Mouse (Mus musculus) layer of hippocampus, postnatal 36 days (tissue): Measurements from ENCODE around the gene Klhdc3. TPM values are rescaled to one million over a fixed set of nuclear protein-coding genes. Genes with fewer than 3 reads are reported as not detected.

Experiments
- DNase-seq, 2 experiments: peaks; one replicate each; pipeline ENCODE4 v3.0.0; 2022
- total RNA-seq, 2 experiments: library from RNA; stranded (reverse); gene quantifications; 2 replicates each; pipeline ENCODE4 v1.2.3; 2021

Klhdc3 gene
- 100 to 1,000 TPM; 166 to 167 TPM for total RNA-seq

GRCm38 (mm10) chr17:46680760-46681373, at the start of gene Klhdc3:
Gene Klhdc3 (minus strand): TSS chr17:46680914.
- DNase-seq, result peak; percentile 94 to 95

GRCm38 (mm10) chr17:46728904-46729318, 48.2 kb upstream of the Klhdc3 start, which contains the start of gene Gnmt:
Gene Gnmt (minus strand): TSS chr17:46729168.
- no peak for DNase-seq

GRCm38 (mm10) chr17:46728496-46728895, 47.8 kb upstream of the Klhdc3 start:
- DNase-seq, result no peak

GRCm38 (mm10) chr17:46728021-46728420, 47.3 kb upstream of the Klhdc3 start:
- DNase-seq, result no peak

GRCm38 (mm10) chr17:46727271-46727670, 46.6 kb upstream of the Klhdc3 start:
- DNase-seq, result no peak

- DNase-seq, result no peak
Observed at GRCm38 (mm10) chr17:46725731-46726645, 45.3 kb upstream of the Klhdc3 start.

GRCm38 (mm10) chr17:46725273-46725672, 44.6 kb upstream of the Klhdc3 start:
- no peak for DNase-seq

- no peak for DNase-seq
Observed at GRCm38 (mm10) chr17:46724477-46725084, 43.9 kb upstream of the Klhdc3 start.

- DNase-seq, result no peak
Observed at GRCm38 (mm10) chr17:46721077-46721476, 40.4 kb upstream of the Klhdc3 start.

GRCm38 (mm10) chr17:46714756-46715481, 34.2 kb upstream of the Klhdc3 start:
- DNase-seq, result no peak

GRCm38 (mm10) chr17:46713849-46714248, 33.1 kb upstream of the Klhdc3 start:
- DNase-seq, result no peak

GRCm38 (mm10) chr17:46712442-46712841, 31.7 kb upstream of the Klhdc3 start:
- DNase-seq, result no peak

GRCm38 (mm10) chr17:46711612-46712271, 31.0 kb upstream of the Klhdc3 start:
- DNase-seq, result no peak

- DNase-seq, result peak; percentile 91 to 93
Observed at GRCm38 (mm10) chr17:46710959-46711597, 30.4 kb upstream of the Klhdc3 start, which contains the start of gene Pex6. Gene Pex6 (plus strand): TSS chr17:46711463.

- DNase-seq, result no peak
Observed at GRCm38 (mm10) chr17:46706375-46707089, 25.8 kb upstream of the Klhdc3 start.

- DNase-seq, result peak; percentile 94 to 96
Observed at GRCm38 (mm10) chr17:46704887-46705835, 24.4 kb upstream of the Klhdc3 start, which contains the start of gene Ppp2r5d. Gene Ppp2r5d (minus strand): TSS chr17:46705111.

- no peak for DNase-seq
Observed at GRCm38 (mm10) chr17:46703971-46704886, 23.5 kb upstream of the Klhdc3 start.

GRCm38 (mm10) chr17:46702506-46702905, 21.8 kb upstream of the Klhdc3 start:
- no peak for DNase-seq
